Mouse (Mus musculus) thymus, postnatal 14 days (tissue): ENCODE measurements around the gene C2cd2l.
"Not testable (repeated sequence)": the region's sequence is repeated elsewhere in the genome, so short reads cannot be mapped to it uniquely, and the experiment has no call there.

Source experiments
- DNase-seq: peaks from one replicate; pipeline ENCODE4 v3.0.0; 2021

C2cd2l gene

DNA sequence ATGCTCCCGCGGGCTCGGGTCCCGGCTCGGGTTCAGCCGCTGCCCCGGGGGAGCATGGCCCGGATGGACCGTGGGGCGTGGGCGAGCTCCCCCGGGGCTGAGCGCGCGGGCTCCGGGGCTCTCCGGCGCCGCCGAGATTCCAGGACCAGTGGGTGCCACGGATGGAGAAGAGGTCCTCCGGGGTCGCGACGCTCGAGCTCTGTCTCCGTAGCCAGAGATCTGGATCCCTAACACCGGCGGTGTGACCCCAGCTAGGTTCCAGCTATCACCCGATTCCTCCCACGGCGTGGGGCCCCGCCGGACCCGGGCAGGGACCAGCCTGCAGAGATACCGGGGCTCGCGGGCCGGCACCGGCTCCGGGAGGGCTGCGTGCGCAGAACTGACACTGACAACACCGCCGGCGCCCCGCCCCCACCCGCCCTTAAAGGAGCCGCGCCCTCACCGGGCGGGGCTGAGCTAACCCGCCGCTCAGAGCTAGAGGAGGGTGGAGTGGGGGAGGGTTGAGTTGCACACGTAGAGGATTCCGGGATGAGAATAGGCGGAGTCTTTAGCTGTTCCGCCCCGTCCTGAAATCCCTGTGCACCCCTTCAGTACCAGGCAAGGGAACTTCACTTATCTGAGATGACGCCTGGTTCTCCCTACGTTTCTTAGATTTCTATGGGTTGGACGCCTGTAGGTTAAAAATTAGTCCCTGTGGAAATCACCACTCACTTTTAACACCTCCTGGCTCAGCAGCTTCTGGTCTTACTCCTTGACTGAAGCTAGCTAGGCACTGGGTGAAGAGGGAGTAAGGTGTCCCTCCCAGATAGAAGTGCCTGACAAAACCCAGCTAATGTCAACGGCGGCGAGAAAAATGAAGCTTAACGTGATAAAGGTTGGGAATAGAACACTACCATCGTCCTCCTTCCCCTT is at the start of gene C2cd2l:
Gene C2cd2l (minus strand): TSS at position 399 of the 912 bp plus-strand sequence.
- DNase-seq = peak; percentile 89

DNA sequence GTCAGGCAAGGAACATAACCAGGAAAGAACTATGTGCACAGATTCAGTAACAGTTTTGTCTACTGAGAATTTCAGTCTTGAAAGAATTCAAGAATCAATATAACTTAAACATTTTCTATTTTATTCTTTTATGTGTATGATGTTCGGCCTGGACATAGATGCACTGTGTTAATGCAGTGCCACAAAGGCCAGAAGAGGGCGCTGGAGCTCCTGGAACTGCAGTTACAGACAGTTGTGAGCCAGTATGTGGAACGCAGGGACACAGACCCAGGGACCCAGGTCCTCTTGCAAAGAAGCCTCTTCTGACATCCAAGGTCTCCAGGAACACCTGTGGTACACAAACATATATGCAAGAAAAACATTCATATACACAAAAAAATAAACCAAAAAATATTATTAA is 44.4 kb upstream of the C2cd2l start:
- peak; percentile 36 for DNase-seq

DNA sequence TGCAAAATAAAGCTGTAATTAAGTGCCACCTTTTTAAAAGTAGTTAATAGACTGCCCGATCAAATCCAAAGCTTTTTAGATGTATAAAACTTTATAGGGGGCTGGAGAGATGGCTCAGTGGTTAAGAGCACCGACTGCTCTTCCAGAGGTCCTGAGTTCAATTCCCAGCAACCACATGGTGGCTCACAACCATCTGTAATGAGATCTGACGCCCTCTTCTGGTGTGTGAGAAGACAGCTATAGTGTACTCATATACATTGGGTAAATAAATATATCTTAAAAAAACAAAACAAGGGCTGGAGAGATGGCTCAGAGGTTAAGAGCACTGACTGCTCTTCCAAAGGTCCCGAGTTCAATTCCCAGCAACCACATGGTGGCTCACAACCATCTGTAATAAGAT is 41.8 kb upstream of the C2cd2l start:
- not testable (repeated sequence) for DNase-seq

DNA sequence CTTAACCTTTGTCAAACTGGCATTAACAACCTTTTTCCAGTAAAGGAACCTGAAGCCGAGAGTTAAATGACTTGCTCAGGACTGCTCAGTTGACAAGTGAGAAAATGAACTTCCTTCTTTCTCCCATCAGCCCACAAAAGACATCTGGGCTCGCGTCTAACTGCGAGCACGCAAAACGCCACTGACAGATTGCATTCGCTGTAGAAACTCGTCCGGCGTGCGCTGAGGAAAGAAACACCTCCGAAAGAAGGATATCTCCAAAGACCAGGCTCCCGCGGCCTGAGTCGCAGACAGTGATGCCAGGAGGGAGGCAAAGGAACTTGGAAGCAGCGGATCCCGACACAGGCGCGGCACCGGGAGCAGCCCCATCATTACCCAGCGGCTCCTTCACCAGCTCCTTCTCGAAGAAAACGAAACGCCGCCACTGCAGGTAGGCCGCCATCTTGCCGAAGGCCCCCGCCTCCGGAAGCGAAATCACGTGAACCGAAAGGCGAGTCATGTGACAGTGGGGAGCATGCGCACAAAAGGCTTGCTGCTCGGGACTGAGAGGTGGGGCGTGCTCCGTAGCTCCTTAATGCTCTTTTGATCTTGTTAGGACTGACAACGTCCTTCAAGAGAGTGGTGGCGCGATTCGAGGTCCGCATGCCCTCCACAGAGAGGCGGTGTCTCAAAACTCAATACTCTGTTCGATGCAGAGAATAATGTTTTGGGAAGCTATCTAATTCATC is 41.3 kb upstream of the C2cd2l start, which contains the start of gene Vps11:
Gene Vps11 (minus strand): TSS at position 481 of the 728 bp plus-strand sequence.
- DNase-seq = peak; percentile 96

DNA sequence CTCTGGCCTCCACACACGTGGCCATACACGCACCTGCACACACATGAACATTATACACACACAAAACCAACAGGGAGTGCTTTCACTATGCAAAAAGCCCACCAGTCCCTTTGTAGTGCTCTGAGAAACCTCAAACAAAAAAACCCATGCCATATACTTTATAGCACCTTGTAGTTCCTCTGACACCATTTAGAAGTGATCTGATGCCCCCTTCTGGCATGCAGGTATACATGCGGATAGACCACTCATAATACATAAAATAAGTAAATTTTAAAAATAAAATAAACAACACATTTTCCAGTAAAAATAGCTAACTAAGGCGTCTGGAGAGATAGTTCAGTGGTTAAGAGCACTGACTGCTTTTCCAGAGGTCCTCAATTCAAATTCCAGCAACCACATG is 37.1 kb upstream of the C2cd2l start:
- peak; percentile 65 for DNase-seq

DNA sequence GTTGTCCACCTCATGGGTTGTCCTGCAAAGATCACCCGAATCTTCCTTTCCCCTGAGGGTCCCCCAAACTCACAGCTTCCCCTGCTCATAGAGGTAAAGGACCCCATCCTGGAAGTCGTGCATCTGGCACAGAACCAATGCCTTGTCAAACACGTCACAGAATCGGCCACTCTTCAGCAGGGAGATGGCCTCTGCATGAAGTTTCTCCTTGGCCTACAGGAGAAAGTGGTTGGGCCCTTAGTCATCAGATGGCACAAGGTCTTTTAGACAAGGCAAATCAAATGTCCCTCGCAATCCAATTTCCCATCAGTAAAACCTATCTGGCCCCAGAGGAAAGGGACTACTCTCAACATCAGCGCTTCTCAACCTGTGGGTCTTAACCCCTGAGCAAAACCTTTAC is 33.1 kb upstream of the C2cd2l start:
- no peak for DNase-seq

DNA sequence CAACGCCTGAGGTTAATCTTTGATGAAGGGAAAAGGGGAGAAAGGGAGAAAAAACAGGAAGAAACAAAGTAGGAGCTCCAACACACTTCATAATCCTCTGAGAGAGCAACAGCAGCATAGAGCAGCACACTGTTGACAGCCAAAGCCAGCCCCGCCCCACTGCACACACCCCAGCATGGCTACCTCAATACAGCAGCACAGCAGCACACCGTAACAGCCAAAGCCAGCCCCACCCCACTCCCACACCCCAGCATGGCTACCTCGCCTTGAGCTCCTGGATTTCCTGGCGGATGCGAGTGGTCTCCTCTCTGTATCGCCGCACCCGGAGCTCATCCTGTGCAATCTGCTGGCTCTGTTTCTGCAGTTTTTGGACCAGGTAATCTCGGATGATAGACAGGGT is 32.3 kb upstream of the C2cd2l start:
- DNase-seq = no peak

DNA sequence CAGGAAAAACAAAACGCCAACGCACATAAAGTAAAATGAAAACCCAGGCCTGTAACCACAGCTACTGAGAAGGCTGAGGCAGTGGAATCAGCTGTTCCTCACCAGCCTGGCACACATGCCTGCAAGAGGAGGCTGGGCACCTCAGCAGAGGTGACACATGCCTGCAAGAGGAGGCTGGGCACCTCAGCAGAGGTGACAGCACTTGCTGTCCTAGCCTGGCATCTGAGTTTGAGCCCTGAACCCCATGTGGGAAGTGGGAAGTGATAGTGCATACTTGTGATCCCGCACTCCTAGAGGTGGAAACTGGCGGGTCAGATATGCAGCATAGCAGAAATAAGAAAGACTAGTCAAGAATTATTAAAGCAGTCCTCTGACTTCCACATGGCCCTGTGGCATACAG is 31.3 kb upstream of the C2cd2l start:
- no peak for DNase-seq

DNA sequence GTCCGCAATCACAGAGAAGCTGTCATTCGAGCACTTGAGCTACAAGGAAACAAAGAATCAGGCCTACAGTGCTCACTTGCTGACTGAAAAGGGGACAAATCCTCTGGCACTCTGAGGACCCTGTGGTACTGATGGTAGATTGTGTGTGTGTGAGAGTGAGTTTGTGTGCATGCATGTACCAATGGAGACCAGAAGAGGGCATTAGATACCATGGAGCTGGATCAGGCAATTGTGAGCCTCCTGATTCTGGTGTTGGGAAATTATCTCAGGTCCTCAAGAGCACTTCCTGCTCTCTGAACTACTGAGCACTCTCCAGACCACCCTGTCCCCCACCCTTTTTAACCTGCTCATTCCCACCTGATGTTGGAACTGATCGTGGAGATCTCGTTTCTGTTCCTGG is 28.5 kb upstream of the C2cd2l start:
- DNase-seq = no peak

DNA sequence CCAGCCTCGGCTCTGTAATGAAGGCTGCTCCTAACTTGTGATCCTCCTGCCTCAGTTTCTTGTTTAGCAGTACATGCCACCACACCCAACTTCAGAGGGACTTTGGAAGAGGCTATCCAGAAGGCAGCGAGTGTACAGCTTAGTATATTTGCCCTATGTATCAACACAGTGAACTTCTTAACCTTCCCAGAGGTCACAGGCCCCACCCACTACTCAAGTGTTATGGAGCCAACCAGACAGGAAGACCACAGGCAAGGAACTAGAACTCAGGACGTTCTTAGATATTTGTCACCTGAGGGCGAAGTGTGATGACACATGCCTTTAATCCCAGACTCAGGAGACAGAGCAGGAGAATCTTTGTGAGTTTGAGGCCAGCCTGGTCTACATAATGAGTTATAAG is 27.5 kb upstream of the C2cd2l start:
- DNase-seq = no peak

DNA sequence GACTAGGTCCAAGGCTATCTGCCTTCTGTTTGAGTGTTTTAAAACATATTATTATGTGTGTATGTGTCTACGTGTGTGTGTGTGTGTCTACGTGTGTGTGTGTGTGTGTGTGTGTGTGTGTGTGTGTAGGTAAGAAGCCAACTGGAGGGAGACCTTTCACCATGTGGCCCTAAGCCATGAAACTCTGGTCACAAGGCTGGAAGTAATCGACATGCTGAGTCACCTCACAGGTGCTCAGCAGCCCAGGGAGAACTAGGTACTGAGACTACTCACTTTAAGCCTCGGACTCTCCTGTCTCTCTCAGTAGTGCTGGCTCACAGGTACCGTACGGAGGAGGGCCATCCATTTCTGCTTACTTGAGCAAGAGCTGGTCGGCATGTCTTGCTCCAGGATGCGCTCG is 27.1 kb upstream of the C2cd2l start:
- no peak for DNase-seq

DNA sequence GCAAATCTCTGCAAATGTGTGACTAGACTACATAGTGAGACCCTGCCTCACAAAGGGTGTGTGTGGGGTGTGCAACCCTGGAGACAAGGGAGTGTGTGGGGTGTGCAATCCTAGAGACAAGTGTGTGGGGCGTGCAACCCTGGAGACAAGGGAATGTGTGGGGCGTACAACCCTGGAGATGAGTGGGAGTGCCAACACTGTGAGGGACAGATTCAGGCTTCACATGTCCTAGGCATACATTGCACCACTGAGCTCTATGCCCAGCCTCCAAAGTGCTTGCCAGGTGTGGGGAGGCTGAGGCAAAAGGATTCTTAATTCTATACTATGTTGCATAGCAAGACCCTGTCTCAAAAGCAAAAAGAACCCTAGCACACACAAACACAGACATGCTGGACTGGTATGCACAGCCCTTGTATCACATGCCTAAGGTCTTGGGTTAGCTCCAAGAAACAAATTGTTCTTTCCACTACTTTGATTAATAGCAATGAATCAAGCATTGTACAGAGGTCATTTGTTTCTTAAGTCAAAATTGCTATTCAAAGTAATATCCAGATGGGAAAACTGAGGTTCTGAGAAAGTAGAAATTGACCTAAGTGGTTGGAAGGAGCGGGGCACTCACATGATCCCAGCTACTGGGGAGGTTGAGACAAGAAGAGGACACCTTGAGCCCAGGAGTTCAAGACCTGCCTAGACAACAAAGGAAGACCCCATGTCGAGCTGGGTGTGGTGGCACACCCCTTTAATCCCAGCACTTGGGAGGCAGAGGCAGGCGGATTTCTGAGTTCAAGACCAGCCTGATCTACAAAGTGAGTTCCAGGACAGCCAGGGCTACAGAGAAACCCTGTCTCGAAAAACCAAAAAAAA is 25.7 kb upstream of the C2cd2l start:
- no peak for DNase-seq

DNA sequence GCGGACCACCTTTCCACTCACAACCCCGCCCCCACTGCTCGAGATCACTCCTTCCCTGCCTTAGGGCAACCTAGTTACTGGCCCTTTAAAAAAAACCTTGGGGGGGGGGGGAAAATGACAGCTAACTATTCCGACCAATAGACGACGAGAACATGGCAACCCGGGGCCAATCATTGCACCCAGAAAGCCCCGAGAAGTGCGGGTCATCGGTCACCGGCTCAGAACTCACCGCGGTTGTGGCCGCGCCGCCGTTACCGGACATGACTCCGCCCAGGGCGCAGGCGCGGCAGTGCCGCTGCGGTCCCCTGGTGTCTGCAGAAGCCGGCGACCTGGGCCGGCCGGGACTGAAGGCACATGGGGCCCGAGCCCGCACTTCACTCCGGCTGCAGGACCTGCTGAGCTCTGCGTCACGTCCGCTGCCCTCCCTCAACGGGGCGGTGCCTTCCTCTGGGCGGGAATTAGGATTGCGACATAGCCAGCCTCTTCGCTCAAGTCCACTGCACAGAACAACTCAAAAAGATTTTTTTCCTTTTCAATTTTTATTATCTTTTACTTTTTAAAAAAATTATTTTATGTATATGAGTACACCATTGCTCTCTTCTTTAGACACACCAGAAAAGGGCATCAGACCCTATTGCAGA is 23.8 kb upstream of the C2cd2l start, which contains the start of gene Hmbs:
Gene Hmbs (minus strand): TSS at position 448 of the 641 bp plus-strand sequence.
- peak; percentile 89 for DNase-seq

DNA sequence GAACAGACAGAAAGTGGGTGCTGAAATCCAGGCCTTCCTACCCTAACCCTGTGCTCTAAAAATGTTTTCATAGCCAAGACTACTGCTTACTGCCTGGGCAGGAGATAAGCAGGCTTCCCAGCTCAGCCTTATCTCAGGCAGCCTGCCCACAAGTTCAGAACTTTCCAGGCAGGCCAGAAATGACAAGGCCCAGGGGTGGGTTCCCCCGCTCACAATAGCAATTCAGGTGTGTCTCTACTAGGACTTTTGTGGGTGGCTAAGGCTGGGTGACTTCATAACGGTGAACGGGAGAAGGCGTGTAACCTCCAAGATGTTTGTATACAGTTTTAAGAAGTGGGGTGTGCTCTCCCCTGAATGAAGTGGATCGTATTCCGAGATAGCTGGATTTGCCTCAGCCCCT is 23.2 kb upstream of the C2cd2l start:
- DNase-seq = no peak

DNA sequence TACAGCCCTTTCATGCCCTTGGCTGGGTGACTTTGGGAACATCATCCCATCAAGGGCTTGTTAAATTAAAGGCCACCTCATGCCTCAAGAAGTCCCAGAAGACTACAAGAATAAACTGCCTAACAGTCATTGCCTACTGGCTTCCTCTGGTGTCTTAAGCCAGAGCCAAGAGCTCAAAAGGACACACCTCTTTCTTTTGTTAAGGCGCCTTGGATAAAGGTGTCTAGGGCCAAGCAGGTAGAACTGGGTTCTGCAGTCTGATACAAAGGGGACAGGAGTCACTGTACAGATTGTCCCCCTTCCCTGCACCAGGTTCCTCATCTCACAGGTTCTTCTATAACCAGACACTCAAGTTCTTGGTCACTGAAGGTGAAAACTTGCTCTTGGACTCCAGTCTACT is 22.5 kb upstream of the C2cd2l start:
- no peak for DNase-seq

DNA sequence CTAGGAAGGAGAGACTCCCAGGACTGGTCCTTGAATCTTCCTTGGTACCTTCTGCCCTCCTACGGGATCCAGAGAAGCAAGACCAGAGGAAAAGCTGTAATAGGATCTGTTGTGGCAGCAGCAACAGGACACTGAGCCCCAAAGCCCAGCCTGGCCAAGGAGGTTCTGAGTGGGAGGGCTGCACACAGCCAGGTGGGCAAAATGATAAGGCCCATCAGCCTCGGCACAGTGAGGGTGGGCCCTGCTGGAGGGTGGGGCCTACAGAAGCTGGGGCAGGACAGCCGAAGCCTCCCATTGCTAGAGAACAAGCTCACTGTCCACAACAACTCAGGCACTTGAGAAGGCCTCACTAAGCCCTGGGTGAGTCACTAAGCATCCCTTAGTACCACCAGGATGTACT is 22.1 kb upstream of the C2cd2l start:
- DNase-seq = no peak

DNA sequence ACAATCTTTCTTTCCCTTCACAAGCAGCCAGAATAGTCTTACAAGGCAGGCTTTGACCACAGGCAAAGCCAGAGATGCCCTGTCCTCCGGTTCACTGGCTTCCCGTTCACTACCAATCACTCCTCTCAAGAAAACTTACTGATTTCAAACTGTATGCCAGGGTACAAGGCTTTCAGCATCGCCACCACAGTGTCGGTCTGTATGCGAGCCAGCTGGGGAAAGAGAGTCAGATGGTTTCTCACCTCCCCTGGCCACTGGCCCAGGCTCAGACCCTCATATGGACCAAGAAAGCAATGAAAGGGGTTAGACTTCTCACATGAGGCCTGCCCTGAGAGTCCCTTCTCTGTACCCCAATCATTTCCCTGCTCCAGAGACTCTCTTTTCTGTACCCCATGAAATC is 21.4 kb upstream of the C2cd2l start:
- DNase-seq = no peak

DNA sequence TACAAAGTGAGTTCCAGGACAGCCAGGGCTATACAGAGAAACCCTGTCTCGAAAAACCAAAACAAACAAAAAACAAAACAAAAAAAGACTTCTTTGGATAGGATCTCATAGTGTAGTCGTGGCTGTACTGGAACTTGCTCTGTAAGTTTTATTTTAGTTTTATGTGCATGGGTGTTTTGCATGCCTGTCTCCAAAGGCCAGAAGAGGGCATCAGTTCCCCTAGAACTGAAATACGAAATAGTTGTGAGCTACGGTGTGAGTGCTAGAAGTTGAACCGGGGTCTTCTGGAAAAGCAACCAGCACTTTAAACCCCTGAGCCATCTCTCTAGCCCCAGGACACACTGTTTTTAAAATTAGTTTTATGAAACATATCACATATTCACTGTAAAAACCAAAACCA is 18.5 kb upstream of the C2cd2l start:
- no peak for DNase-seq

DNA sequence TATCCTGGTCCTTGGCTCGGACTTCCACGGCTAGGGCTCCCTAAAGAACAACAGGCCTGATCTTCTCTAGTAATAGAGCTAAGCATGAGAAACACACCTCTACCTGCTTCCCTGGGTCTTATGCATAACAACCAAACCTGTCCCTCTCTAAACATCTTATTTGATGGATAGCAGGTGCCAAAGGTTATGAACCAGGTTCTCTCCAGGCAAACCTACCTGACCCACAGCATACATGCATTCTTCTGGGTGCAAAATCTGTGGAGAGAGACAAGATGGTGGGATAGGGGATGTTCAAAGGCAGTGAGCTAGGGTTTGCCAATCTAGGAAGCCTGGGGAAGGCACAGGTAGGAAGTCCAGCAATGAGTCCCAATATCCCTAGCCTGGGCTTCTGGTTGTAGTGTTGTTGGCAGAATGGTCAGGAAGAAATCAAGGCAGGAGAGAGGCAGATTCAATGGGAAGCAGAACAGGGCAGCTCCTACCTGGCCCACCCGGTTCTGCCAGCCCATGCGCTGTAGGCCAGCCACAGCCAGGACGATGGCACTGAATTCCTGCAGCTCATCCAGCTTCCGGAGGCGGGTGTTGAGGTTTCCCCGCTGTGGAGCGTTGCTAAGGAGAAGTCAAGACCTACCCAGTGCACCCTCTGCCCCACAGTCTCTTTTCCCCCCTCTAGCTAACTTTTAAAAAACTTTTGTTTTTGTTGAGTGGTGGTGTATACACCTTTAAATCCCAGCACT is 17.5 kb upstream of the C2cd2l start:
- DNase-seq = no peak

DNA sequence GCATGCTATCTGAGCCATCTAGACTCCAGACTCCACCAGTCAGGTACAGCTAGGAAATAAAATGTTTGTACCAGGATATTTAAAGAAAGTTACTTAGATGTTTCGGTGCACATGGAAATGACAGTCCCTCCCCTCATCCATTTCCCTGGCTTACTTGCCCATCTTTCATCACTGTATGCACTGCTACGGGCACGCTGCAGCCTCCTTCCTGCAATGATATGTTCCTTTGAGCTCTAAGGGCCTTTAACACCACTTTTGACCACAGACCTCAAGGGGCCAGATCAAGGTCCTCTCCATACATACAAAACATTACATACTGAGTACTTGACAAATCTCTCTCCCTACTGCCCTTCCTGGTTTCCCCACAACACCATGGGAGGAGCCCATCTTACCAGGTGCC is 16.9 kb upstream of the C2cd2l start:
- no peak for DNase-seq

DNA sequence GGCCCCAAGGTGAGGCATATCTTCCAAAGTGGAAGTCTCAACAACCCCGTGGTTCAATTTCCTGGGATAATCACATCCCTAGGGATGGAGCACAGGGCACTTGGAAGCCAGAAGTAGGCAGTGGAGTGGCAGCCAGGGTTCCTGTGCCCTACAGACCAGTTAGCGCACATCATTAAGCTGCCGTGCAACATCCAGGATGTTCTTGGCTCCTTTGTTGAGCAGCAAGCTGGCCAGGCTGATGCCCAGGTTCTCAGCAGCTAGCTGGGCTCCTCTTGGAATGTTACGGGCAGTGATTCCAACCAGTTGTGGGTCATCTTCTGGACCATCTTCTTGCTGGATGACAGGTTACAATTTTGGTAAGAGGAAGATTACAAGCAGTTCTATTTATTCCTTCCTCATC is 16.4 kb upstream of the C2cd2l start:
- DNase-seq = not testable (repeated sequence)

DNA sequence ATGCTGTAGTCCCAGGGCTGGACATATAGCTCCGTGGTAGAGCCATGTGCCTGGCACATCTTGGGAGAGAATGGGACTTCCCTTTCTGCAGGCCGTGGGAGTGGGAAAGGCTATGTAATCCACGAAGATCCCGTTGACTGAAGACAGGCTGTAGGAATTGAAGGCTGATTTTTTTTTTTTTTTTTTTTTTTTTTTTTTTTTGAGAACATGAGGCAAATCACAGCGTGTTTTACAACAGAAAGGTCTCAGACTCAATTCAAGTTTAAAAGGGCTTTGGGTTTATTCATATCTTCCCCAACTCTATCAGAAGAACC is 16.0 kb upstream of the C2cd2l start:
- no peak for DNase-seq
